Mouse (Mus musculus): Measurements from ENCODE around the gene Hoxb9. TPM values are rescaled to one million over a fixed set of nuclear protein-coding genes. Genes with fewer than 3 reads are reported as not detected.

The Hoxb9 gene
- polyA plus RNA-seq, 1 experiment = 43.5 TPM

DNA sequence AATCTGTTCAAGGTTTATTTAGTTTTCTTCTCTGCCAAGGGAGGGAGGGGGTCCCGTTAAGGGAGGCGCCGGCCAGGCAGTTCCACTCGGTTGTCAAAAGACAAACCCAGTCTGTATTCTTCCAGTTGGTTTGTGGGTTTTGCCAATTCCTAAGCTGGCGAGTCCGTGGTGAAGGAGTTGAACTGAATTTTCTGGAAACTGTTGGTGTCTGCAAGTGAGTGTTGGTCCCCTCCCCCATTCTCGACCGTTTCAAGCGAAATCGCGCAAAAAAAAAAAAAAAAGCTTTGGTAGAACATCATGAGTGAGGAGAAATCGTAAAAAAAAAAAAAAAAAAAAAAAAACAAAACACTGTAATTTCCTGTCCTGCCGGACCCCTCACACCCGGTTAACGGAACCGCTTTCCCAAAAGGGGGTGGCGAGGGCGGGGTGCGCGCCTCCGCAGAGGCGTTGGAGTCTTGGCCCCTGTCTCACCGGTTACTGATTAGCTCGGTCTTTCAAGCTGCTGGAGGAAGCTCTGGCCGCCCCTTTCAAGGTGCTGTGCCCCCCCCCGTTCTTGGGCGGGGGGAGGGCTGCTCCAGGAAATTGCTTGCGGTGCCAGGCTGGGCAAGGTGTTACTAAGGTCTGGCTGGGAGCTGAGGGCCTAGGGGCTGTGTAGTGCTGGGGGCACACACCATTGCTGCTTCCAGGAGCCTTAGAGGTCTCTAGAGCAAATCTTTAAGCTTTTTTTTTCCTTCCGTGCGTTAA lies 24.0 kb downstream of the Hoxb9 start:
- Histone ChIP-seq H3K27ac (ENCODE audit: insufficient read depth, low read length) (peak overlapping the region; percentile 57; the same call in 1 of the 2 replicates), H3K4me3 (ENCODE audit: insufficient read depth, low read length) (peak overlapping the region; percentile 58), H3K4me1 (ENCODE audit: control insufficient read depth, insufficient read depth, low read length) (no peaks in the 10 kb centered on the region)
- TF ChIP-seq POLR2A (IDR thresholded peaks at IDR 0.05; ENCODE audit: low read depth, low read length) = no peak
- TF ChIP-seq CTCF (IDR thresholded peaks at IDR 0.05; ENCODE audit: borderline replicate concordance, insufficient read depth, low read length) = no peak

DNA sequence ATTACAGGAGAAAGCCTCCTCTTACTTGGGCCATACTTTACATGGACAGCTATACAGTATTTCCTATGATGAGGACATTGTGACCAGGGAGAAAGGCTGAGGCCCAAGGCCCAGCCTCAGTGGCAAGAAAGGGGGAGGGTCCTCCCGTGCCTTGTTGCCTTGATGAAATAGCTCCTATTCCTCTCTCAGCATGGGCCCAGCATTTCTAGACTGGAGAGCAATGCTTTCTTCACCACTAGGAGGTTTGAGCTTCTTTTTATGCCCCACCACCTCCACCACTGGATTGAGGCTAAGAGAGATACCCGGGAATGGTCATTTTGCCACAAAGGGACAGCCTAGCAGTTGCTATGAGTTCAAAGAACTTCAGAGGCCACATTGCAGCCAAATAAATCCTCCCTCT lies 25.7 kb downstream of the Hoxb9 start:
- no peak for TF ChIP-seq POLR2A (IDR thresholded peaks at IDR 0.05; ENCODE audit: low read depth, low read length)
- TF ChIP-seq CTCF (IDR thresholded peaks at IDR 0.05; ENCODE audit: borderline replicate concordance, insufficient read depth, low read length) = no peak
- Histone ChIP-seq H3K4me1 (ENCODE audit: control insufficient read depth, insufficient read depth, low read length) (no peaks in the 10 kb centered on the region), H3K27ac (ENCODE audit: insufficient read depth, low read length) (peak overlapping the region; percentile 19), H3K4me3 (ENCODE audit: insufficient read depth, low read length) (peak overlapping the region; percentile 58)

DNA sequence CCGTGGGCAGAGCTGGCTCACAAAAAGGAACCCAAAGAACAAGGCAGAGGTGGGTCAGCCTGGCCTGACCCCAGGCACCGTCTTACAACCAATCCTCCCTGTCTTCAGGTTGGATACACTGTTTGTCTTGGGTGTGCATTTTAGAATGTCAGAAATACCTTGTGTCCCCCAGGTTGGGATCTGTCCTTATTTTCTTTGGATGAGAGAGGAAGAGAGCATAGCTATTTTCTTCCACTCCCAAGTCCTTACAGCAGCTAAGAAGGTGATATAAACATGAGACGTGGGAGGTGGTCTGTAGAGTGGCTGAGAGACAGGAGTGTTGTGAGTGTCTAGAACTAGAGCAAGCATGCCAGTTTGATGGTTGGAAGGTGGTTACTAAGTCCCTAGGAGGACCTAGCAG lies 26.2 kb downstream of the Hoxb9 start:
- Histone ChIP-seq H3K4me3 (ENCODE audit: insufficient read depth, low read length) (0 out of 2 replicates have a peak overlapping the region, but pooled peaks have one; percentile 58), H3K4me1 (ENCODE audit: control insufficient read depth, insufficient read depth, low read length) (no peaks in the 10 kb centered on the region), H3K27ac (ENCODE audit: insufficient read depth, low read length) (peak overlapping the region; percentile 19)
- TF ChIP-seq CTCF (IDR thresholded peaks at IDR 0.05; ENCODE audit: borderline replicate concordance, insufficient read depth, low read length) (no peak), POLR2A (IDR thresholded peaks at IDR 0.05; ENCODE audit: low read depth, low read length) (no peak)

- Histone ChIP-seq H3K4me1 (ENCODE audit: control insufficient read depth, insufficient read depth, low read length) (no peaks in the 10 kb centered on the region), H3K4me3 (ENCODE audit: insufficient read depth, low read length) (no peak overlapping the region), H3K27ac (ENCODE audit: insufficient read depth, low read length) (peak overlapping the region; percentile 8; the same call in 1 of the 2 replicates)
- TF ChIP-seq POLR2A (IDR thresholded peaks at IDR 0.05; ENCODE audit: low read depth, low read length) = no peak
- TF ChIP-seq CTCF (IDR thresholded peaks at IDR 0.05; ENCODE audit: borderline replicate concordance, insufficient read depth, low read length) = no peak
Measured at GRCm38 (mm10) chr11:96297968-96298635, 26.8 kb downstream of the Hoxb9 start.

- Histone ChIP-seq H3K4me1 (ENCODE audit: control insufficient read depth, insufficient read depth, low read length) (no peaks in the 10 kb centered on the region), H3K4me3 (ENCODE audit: insufficient read depth, low read length) (peak overlapping the region; percentile 44), H3K27ac (ENCODE audit: insufficient read depth, low read length) (peak overlapping the region; percentile 35; the same call in 1 of the 2 replicates)
- TF ChIP-seq CTCF (IDR thresholded peaks at IDR 0.05; ENCODE audit: borderline replicate concordance, insufficient read depth, low read length) = no peak
- peak; percentile 41; the same call in 1 of the 2 replicates for TF ChIP-seq POLR2A (IDR thresholded peaks at IDR 0.05; ENCODE audit: low read depth, low read length)
Measured at GRCm38 (mm10) chr11:96298895-96299667, 27.8 kb downstream of the Hoxb9 start.

DNA sequence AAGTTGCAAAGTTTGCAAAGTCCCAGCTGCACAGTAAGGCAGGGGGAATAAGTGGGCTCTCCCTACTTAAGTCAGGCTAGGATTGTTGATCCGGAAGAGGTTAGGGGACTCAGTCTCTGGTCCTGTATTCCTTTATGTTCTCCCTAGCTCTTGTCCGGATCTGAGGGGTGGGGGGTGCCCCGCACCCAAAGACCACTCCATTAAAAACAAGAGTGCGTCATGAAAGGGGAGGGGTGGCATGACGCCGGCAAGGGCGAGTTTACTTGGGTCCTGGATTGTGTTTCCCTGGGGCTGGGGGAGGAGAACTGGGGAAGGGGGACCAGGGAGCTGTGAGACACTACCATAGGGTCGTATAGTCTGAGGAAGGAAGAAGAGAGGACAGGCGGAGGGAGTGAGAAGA lies 28.5 kb downstream of the Hoxb9 start:
- Histone ChIP-seq H3K27ac (ENCODE audit: insufficient read depth, low read length) (peak overlapping the region; percentile 50; the same call in 1 of the 2 replicates), H3K4me3 (ENCODE audit: insufficient read depth, low read length) (peak overlapping the region; percentile 44), H3K4me1 (ENCODE audit: control insufficient read depth, insufficient read depth, low read length) (no peaks in the 10 kb centered on the region)
- no peak for TF ChIP-seq CTCF (IDR thresholded peaks at IDR 0.05; ENCODE audit: borderline replicate concordance, insufficient read depth, low read length)
- TF ChIP-seq POLR2A (IDR thresholded peaks at IDR 0.05; ENCODE audit: low read depth, low read length) = no peak

GRCm38 (mm10) chr11:96300354-96301063 lies 29.3 kb downstream of the Hoxb9 start:
- no peak for TF ChIP-seq POLR2A (IDR thresholded peaks at IDR 0.05; ENCODE audit: low read depth, low read length)
- no peak for TF ChIP-seq CTCF (IDR thresholded peaks at IDR 0.05; ENCODE audit: borderline replicate concordance, insufficient read depth, low read length)
- no peaks in the 10 kb centered on the region for H3K4me1 ChIP-seq (ENCODE audit: control insufficient read depth, insufficient read depth, low read length)
- peak overlapping the region; percentile 44 for H3K4me3 ChIP-seq (ENCODE audit: insufficient read depth, low read length)
- peak overlapping the region; percentile 50; the same call in 1 of the 2 replicates for H3K27ac ChIP-seq (ENCODE audit: insufficient read depth, low read length)

GRCm38 (mm10) chr11:96301064-96301431 lies 29.8 kb downstream of the Hoxb9 start:
- H3K4me1 ChIP-seq (ENCODE audit: control insufficient read depth, insufficient read depth, low read length) = no peaks in the 10 kb centered on the region
- peak overlapping the region; percentile 44; the same call in 1 of the 2 replicates for H3K4me3 ChIP-seq (ENCODE audit: insufficient read depth, low read length)
- TF ChIP-seq CTCF (IDR thresholded peaks at IDR 0.05; ENCODE audit: borderline replicate concordance, insufficient read depth, low read length) (no peak), POLR2A (IDR thresholded peaks at IDR 0.05; ENCODE audit: low read depth, low read length) (no peak)
- H3K27ac ChIP-seq (ENCODE audit: insufficient read depth, low read length) = no peak overlapping the region

DNA sequence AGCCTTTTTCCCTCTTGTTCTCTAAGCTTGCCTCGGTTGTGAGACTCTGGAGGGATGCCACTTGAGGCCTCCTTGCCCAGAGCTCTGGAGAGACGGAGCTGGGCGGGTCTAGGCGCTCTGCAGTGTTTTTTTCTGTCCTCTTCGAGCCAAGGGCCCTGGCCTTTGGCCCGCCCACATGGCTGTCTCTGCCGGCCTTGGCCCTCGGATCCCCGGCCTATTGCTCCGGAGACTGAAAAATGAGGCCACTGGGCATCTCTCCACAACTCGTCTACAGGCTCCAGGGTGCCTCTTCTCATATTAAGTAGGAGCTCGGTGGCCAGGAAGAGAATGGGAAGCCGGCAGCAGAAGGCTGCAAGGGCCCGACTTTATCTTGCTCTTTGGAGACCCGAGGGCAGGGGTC lies 30.6 kb downstream of the Hoxb9 start:
- TF ChIP-seq POLR2A (IDR thresholded peaks at IDR 0.05; ENCODE audit: low read depth, low read length) = no peak
- no peak for TF ChIP-seq CTCF (IDR thresholded peaks at IDR 0.05; ENCODE audit: borderline replicate concordance, insufficient read depth, low read length)
- no peak overlapping the region for H3K4me3 ChIP-seq (ENCODE audit: insufficient read depth, low read length)
- H3K27ac ChIP-seq (ENCODE audit: insufficient read depth, low read length) = peak overlapping the region; percentile 46
- no peaks in the 10 kb centered on the region for H3K4me1 ChIP-seq (ENCODE audit: control insufficient read depth, insufficient read depth, low read length)

All from embryonic fibroblast, embryonic 13.5 days (primary cell).